Mouse (Mus musculus): Measurements from ENCODE around the gene Cep131.

DNA sequence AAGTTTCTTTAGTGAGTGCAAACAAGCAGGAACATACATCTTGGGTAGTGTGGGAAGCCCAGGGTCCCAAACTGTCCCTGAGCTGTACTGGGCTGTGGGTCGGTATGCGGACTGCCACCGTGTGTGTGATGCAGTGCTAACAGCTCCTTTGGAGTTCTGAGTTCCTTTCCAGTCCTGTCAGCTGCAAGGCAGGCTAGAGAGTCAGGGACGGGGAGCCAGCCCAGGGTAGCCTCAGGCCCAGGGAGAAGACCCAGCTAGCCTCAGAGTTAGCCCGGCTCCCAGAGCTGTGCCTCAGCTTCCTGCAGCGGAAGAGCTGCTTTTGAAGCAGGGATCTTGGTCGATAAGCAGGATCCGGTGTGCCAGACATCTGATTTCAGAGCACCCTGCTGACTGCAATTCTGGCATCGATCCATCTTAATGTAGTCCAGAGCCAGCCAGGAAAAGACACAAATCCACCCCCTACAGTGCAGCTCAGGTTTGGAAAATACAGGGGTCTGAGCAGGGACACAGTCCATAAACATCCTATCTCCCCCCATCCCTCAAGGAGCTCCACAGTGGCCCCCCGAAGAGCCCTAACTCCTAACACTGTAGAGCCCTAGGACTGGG is 33.4 kb upstream of the Cep131 start:
- TF ChIP-seq POLR2A (IDR thresholded peaks at IDR 0.05; ENCODE audit: borderline replicate concordance, control insufficient read depth, low read depth, low read length): no peak
- no peak for TF ChIP-seq CTCF (IDR thresholded peaks at IDR 0.05; ENCODE audit: control insufficient read depth, insufficient read depth, low read length)

Measured in bone marrow, adult 2 months (tissue).